Mouse (Mus musculus) midbrain, embryonic 11.5 days (tissue): ENCODE measurements at regions not wholly inside any gene's neighbourhood (a gene's known extent, or its start where the extent isn't known, plus 50 kb on each side); places are given as distances from the start of the nearest gene placed in this dataset.

Experiments used
- ATAC-seq: fragments of 200-750 bp; cut with Nextera tagmentation; 2 replicates; pipeline ENCODE4 v1.8.0; 2017; ENCODE audit warnings: moderate TSS enrichment, moderate library complexity; ENCODE audit not compliant: low FRiP score
- DNase-seq: peaks from one replicate; pipeline ENCODE4 v3.0.0; 2015; ENCODE audit warnings: low spot score; ENCODE audit errors: missing footprints
- H3K27ac ChIP-seq: fragments of 300-500 bp; sonication (generic); 2 replicates; pipeline ENCODE4 v1.5.1; 2014; ENCODE audit warnings: low read depth, low read length
- H3K27me3 ChIP-seq: fragments of 300-500 bp; sonication (generic); 2 replicates; pipeline ENCODE4 v1.6.1; 2014; ENCODE audit warnings: mild to moderate bottlenecking, low read length, moderate library complexity, mixed read lengths; ENCODE audit not compliant: control insufficient read depth, insufficient read depth
- H3K36me3 ChIP-seq: fragments of 300-500 bp; sonication (generic); 2 replicates; pipeline ENCODE4 v1.6.1; 2014; ENCODE audit warnings: mild to moderate bottlenecking, low read length, moderate library complexity, mixed read lengths; ENCODE audit not compliant: control insufficient read depth, insufficient read depth
- H3K4me1 ChIP-seq: fragments of 300-500 bp; sonication (generic); 2 replicates; pipeline ENCODE4 v1.6.1; 2014; ENCODE audit warnings: low read length; ENCODE audit not compliant: control insufficient read depth, insufficient read depth
- H3K4me2 ChIP-seq: fragments of 300-500 bp; sonication (generic); 2 replicates; pipeline ENCODE4 v1.6.1; 2014; ENCODE audit warnings: mild to moderate bottlenecking, moderate library complexity
- H3K4me3 ChIP-seq: fragments of 300-500 bp; sonication (generic); 2 replicates; pipeline ENCODE4 v1.5.1; 2014; ENCODE audit warnings: low read depth, low read length
- H3K9ac ChIP-seq: fragments of 300-500 bp; sonication (generic); 2 replicates; pipeline ENCODE4 v1.6.1; 2014; ENCODE audit warnings: low read length
- H3K9me3 ChIP-seq: fragments of 300-500 bp; sonication (generic); 2 replicates; pipeline ENCODE4 v1.6.1; 2016; ENCODE audit warnings: low read length; ENCODE audit not compliant: control insufficient read depth
- WGBS: fragments of 180-500 bp; shearing (Covaris S2); extraction: QIAGEN DNeasy Blood & Tissue Kit; methylation state at CpG from one replicate; pipeline ENCODE4 v1.1.7; 2014; 5-methylcytosine and 5-hydroxymethylcytosine counted together

- no peaks in the 10 kb centered on the region for H3K36me3 ChIP-seq
- ATAC-seq = peak; percentile 66
- WGBS = 35% methylated on average over 13 of the region's 13 CpGs
- no peak overlapping the region for H3K9ac ChIP-seq
- H3K27me3 ChIP-seq = no peaks in the 10 kb centered on the region
- DNase-seq = peak; percentile 93
- no peaks in the 10 kb centered on the region for H3K9me3 ChIP-seq
- no peak overlapping the region for H3K27ac ChIP-seq
- peaks cover 6% of the 10 kb centered on the region; the same call in 1 of the 2 replicates for H3K4me1 ChIP-seq
- peak overlapping the region; percentile 16; the same call in 1 of the 2 replicates for H3K4me2 ChIP-seq
- no peak overlapping the region for H3K4me3 ChIP-seq
Observed at GRCm38 (mm10) chr14:105675801-105676645, 220.6 kb downstream of the Spry2 start.

GRCm38 (mm10) chr14:105675006-105675405, 221.6 kb downstream of the Spry2 start:
- no peak overlapping the region for H3K4me2 ChIP-seq
- H3K4me3 ChIP-seq = no peak overlapping the region
- no peaks in the 10 kb centered on the region for H3K36me3 ChIP-seq
- H3K9me3 ChIP-seq = no peaks in the 10 kb centered on the region
- H3K27ac ChIP-seq = no peak overlapping the region
- peaks cover 6% of the 10 kb centered on the region; the same call in 1 of the 2 replicates for H3K4me1 ChIP-seq
- H3K9ac ChIP-seq = no peak overlapping the region
- DNase-seq = no peak
- no peak for ATAC-seq
- no peaks in the 10 kb centered on the region for H3K27me3 ChIP-seq

GRCm38 (mm10) chr14:105668969-105669368, 227.7 kb downstream of the Spry2 start:
- H3K4me2 ChIP-seq = no peak overlapping the region
- H3K9me3 ChIP-seq = no peaks in the 10 kb centered on the region
- ATAC-seq (peak; percentile 48; the same call in 1 of the 2 replicates), DNase-seq (peak; percentile 84)
- no peak overlapping the region for H3K27ac ChIP-seq
- no peaks in the 10 kb centered on the region for H3K36me3 ChIP-seq
- H3K9ac ChIP-seq = no peak overlapping the region
- 45% methylated on average over 11 of the region's 11 CpGs for whole genome bisulfite sequencing
- no peaks in the 10 kb centered on the region for H3K4me1 ChIP-seq
- H3K4me3 ChIP-seq = no peak overlapping the region
- no peaks in the 10 kb centered on the region for H3K27me3 ChIP-seq

GRCm38 (mm10) chr14:105664671-105665198, 231.9 kb downstream of the Spry2 start:
- H3K9me3 ChIP-seq = no peaks in the 10 kb centered on the region
- H3K4me1 ChIP-seq = no peaks in the 10 kb centered on the region
- no peak overlapping the region for H3K9ac ChIP-seq
- no peaks in the 10 kb centered on the region for H3K27me3 ChIP-seq
- H3K36me3 ChIP-seq = no peaks in the 10 kb centered on the region
- peak; percentile 41 for DNase-seq
- no peak overlapping the region for H3K27ac ChIP-seq
- 78% methylated on average over 7 of the region's 7 CpGs for WGBS
- ATAC-seq = no peak
- no peak overlapping the region for H3K4me3 ChIP-seq
- H3K4me2 ChIP-seq = no peak overlapping the region

- DNase-seq = peak; percentile 31
- Histone ChIP-seq H3K4me1 (no peaks in the 10 kb centered on the region), H3K9me3 (no peaks in the 10 kb centered on the region), H3K4me3 (no peak overlapping the region), H3K27ac (no peak overlapping the region), H3K36me3 (no peaks in the 10 kb centered on the region), H3K4me2 (no peak overlapping the region), H3K27me3 (no peaks in the 10 kb centered on the region), H3K9ac (no peak overlapping the region)
- WGBS = 88% methylated on average over 3 of the region's 4 CpGs
- no peak for ATAC-seq
Observed at GRCm38 (mm10) chr14:105663472-105663871, 233.1 kb downstream of the Spry2 start.

- no peak overlapping the region for H3K27ac ChIP-seq
- no peaks in the 10 kb centered on the region for H3K36me3 ChIP-seq
- ATAC-seq (no peak), DNase-seq (no peak)
- H3K27me3 ChIP-seq = no peaks in the 10 kb centered on the region
- H3K4me2 ChIP-seq = no peak overlapping the region
- no peaks in the 10 kb centered on the region for H3K4me1 ChIP-seq
- no peak overlapping the region for H3K4me3 ChIP-seq
- 93% methylated on average over 6 of the region's 6 CpGs for WGBS
- H3K9me3 ChIP-seq = no peaks in the 10 kb centered on the region
- no peak overlapping the region for H3K9ac ChIP-seq
Observed at GRCm38 (mm10) chr14:105662839-105663238, 233.8 kb downstream of the Spry2 start.

GRCm38 (mm10) chr14:105658316-105658715, 238.3 kb downstream of the Spry2 start:
- DNase-seq (no peak), ATAC-seq (no peak)
- WGBS = 91% methylated on average over 2 of the region's 2 CpGs
- no peaks in the 10 kb centered on the region for H3K36me3 ChIP-seq
- H3K9ac ChIP-seq = no peak overlapping the region
- H3K4me2 ChIP-seq = no peak overlapping the region
- H3K4me1 ChIP-seq = no peaks in the 10 kb centered on the region
- no peaks in the 10 kb centered on the region for H3K27me3 ChIP-seq
- no peaks in the 10 kb centered on the region for H3K9me3 ChIP-seq
- H3K27ac ChIP-seq = no peak overlapping the region
- H3K4me3 ChIP-seq = no peak overlapping the region

- ATAC-seq = no peak
- Histone ChIP-seq H3K4me1 (no peaks in the 10 kb centered on the region), H3K9me3 (no peaks in the 10 kb centered on the region), H3K9ac (no peak overlapping the region), H3K27me3 (no peaks in the 10 kb centered on the region), H3K36me3 (no peaks in the 10 kb centered on the region), H3K27ac (no peak overlapping the region), H3K4me3 (no peak overlapping the region), H3K4me2 (no peak overlapping the region)
- DNase-seq = peak; percentile 59
- 82% methylated on average over 3 of the region's 3 CpGs for WGBS
Observed at GRCm38 (mm10) chr14:105647166-105647565, 249.5 kb downstream of the Spry2 start.

- DNase-seq = peak; percentile 39
- Histone ChIP-seq H3K4me1 (no peaks in the 10 kb centered on the region), H3K9ac (no peak overlapping the region), H3K4me3 (no peak overlapping the region), H3K27me3 (no peaks in the 10 kb centered on the region), H3K27ac (no peak overlapping the region), H3K4me2 (no peak overlapping the region), H3K36me3 (no peaks in the 10 kb centered on the region), H3K9me3 (no peaks in the 10 kb centered on the region)
- 96% methylated on average over 2 of the region's 2 CpGs for WGBS
- no peak for ATAC-seq
Observed at GRCm38 (mm10) chr14:105644428-105644827, 252.2 kb downstream of the Spry2 start.
